Mouse (Mus musculus) central nervous system, embryonic 14 days (tissue): Measurements from ENCODE around the gene Tpo. TPM values are rescaled to one million over a fixed set of nuclear protein-coding genes. Genes with fewer than 3 reads are reported as not detected.

ENCODE experiments used
- polyA plus RNA-seq: library from polyadenylated mRNA; depleted of rRNA; stranded (reverse); fragments of >200 nt; gene quantifications from 2 replicates; pipeline ENCODE4 v1.2.3, GENCODE M21; 2012; rRNA removed

The Tpo gene
- 0.14 and 0.24 TPM in 2 replicates for polyA plus RNA-seq

DNA sequence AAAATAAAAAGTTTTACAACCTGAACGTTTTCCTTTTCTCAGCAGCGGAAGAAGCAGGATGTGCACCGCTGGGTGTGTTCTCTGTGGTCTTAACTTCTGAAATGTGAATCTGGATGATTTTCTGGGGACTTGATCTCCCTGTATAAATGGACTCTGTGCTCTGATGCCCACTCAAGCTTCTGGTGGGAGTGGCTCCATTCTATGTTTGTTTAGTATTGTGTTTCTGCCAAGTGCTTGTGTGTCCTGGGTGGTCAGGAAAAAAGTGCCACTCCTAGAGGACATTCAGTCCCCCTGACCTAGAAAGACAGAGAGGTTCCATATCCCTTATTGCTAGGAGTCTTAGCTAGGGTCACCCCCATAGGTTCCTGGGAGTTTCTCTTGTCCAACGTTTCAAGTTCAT, at the start of gene Tpo:
Gene Tpo, minus strand, starts transcription at position 101 of the 400 bp plus-strand sequence.

Other genes starting within 250 kb of the Tpo start
- 169 and 184 TPM in 2 replicates for gene Pxdn, start 195.0 kb downstream of the Tpo start, polyA plus RNA-seq
- 1.8 and 2.4 TPM in 2 replicates for gene Sntg2, start 240.8 kb upstream of the Tpo start, polyA plus RNA-seq